Mouse (Mus musculus): Measurements from ENCODE around the gene Ndel1. TPM values are rescaled to one million over a fixed set of nuclear protein-coding genes. Genes with fewer than 3 reads are reported as not detected.

Gene Ndel1
- polyA plus RNA-seq, 1 experiment from 2014 or later: 79.4 TPM

DNA sequence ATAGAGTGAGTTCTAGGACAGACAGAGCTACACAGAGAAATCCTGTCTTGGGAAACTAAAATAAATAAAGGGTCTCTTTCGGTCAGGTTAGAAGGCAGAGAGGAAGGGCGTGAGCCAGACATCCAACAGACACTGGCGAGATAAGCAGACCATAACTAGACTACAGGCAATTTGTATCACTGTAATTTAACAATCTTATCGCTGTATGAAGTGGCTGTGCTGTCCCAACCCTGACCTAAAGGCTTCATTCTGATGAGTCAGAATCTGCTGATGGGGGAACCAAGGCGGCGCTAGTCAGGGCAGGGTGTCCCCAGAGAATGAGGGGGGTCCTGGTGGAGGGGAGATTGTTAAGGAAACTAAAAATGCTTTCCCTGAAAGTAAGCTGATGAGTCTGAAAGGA lies 27.1 kb upstream of the Ndel1 start:
- WGBS: 68% methylated on average over 6 of the region's 6 CpGs

GRCm38 (mm10) chr11:68897838-68898237 lies 26.2 kb upstream of the Ndel1 start:
- H3K9ac ChIP-seq (ENCODE audit: low read length): no peak overlapping the region
- peaks cover 11% of the 10 kb centered on the region for H3K4me1 ChIP-seq (ENCODE audit: control insufficient read depth, insufficient read depth, low read length)
- ATAC-seq (replicated peaks; ENCODE audit: extremely low read depth, insufficient read depth, low FRiP score): no peak
- H3K27me3 ChIP-seq (ENCODE audit: control insufficient read depth, insufficient read depth, low read length): peaks cover 3% of the 10 kb centered on the region; the same call in 1 of the 2 replicates
- no peaks in the 10 kb centered on the region for H3K9me3 ChIP-seq (replicated peaks; ENCODE audit: control insufficient read depth, low read length)
- no peak overlapping the region for H3K4me2 ChIP-seq (ENCODE audit: low read depth, low read length)
- no peak overlapping the region for H3K4me3 ChIP-seq (ENCODE audit: low read length)
- peaks cover under 1% of the 10 kb centered on the region for H3K36me3 ChIP-seq (ENCODE audit: control insufficient read depth, insufficient read depth)
- H3K27ac ChIP-seq (ENCODE audit: low read length): no peak overlapping the region
- WGBS: 60% methylated on average over 6 of the region's 6 CpGs

More for the DNA sequence above, 27.1 kb upstream of the Ndel1 start:
- peaks cover 12% of the 10 kb centered on the region for H3K4me1 ChIP-seq (ENCODE audit: control insufficient read depth, insufficient read depth, low read length)
- peaks cover 10% of the 10 kb centered on the region for H3K36me3 ChIP-seq (ENCODE audit: control insufficient read depth, insufficient read depth)
- H3K4me2 ChIP-seq (ENCODE audit: low read depth, low read length): no peak overlapping the region
- peaks cover 3% of the 10 kb centered on the region; the same call in 1 of the 2 replicates for H3K27me3 ChIP-seq (ENCODE audit: control insufficient read depth, insufficient read depth, low read length)
- H3K9ac ChIP-seq (ENCODE audit: low read length): no peak overlapping the region
- H3K4me3 ChIP-seq (ENCODE audit: low read length): no peak overlapping the region
- no peaks in the 10 kb centered on the region for H3K9me3 ChIP-seq (replicated peaks; ENCODE audit: control insufficient read depth, low read length)
- no peak overlapping the region for H3K27ac ChIP-seq (ENCODE audit: low read length)
- ATAC-seq (replicated peaks; ENCODE audit: extremely low read depth, insufficient read depth, low FRiP score): no peak

GRCm38 (mm10) chr11:68897120-68897519 lies 25.5 kb upstream of the Ndel1 start:
- 50% methylated on average over 4 of the region's 4 CpGs for WGBS
- Histone ChIP-seq H3K4me1 (ENCODE audit: control insufficient read depth, insufficient read depth, low read length) (peaks cover 5% of the 10 kb centered on the region), H3K27me3 (ENCODE audit: control insufficient read depth, insufficient read depth, low read length) (peaks cover 3% of the 10 kb centered on the region; the same call in 1 of the 2 replicates), H3K27ac (ENCODE audit: low read length) (no peak overlapping the region), H3K36me3 (ENCODE audit: control insufficient read depth, insufficient read depth) (no peaks in the 10 kb centered on the region), H3K4me3 (ENCODE audit: low read length) (no peak overlapping the region), H3K9ac (ENCODE audit: low read length) (no peak overlapping the region), H3K4me2 (ENCODE audit: low read depth, low read length) (no peak overlapping the region), H3K9me3 (replicated peaks; ENCODE audit: control insufficient read depth, low read length) (no peaks in the 10 kb centered on the region)
- no peak for ATAC-seq (replicated peaks; ENCODE audit: extremely low read depth, insufficient read depth, low FRiP score)

DNA sequence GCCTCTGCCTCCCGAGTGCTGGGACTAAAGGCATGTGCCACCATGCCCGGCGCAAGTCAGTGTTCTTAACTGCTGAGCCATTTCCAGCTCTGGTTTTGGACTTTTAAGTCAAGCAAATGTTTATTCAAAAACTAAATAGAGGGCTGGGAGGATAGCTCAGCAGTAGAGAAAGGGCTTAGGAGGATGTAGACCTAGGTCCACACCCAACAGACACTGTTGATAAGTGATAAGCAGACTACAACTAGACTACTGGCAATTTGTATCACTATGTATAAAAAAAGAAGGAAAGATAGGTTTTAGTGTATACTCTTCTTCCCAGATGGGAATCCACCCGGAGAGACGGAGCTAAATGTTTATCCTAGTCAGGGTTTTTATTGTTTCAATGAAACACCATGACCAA lies 24.6 kb upstream of the Ndel1 start:
- Histone ChIP-seq H3K36me3 (ENCODE audit: control insufficient read depth, insufficient read depth) (no peaks in the 10 kb centered on the region), H3K27ac (ENCODE audit: low read length) (no peak overlapping the region), H3K27me3 (ENCODE audit: control insufficient read depth, insufficient read depth, low read length) (peaks cover 3% of the 10 kb centered on the region; the same call in 1 of the 2 replicates), H3K4me1 (ENCODE audit: control insufficient read depth, insufficient read depth, low read length) (peaks cover 5% of the 10 kb centered on the region), H3K9ac (ENCODE audit: low read length) (no peak overlapping the region), H3K9me3 (replicated peaks; ENCODE audit: control insufficient read depth, low read length) (no peaks in the 10 kb centered on the region), H3K4me3 (ENCODE audit: low read length) (no peak overlapping the region), H3K4me2 (ENCODE audit: low read depth, low read length) (no peak overlapping the region)
- WGBS: 91% methylated on average over 5 of the region's 5 CpGs
- ATAC-seq (replicated peaks; ENCODE audit: extremely low read depth, insufficient read depth, low FRiP score): no peak

GRCm38 (mm10) chr11:68893911-68894464 lies 22.3 kb upstream of the Ndel1 start:
- Histone ChIP-seq H3K36me3 (ENCODE audit: control insufficient read depth, insufficient read depth) (no peaks in the 10 kb centered on the region), H3K4me3 (ENCODE audit: low read length) (no peak overlapping the region), H3K9ac (ENCODE audit: low read length) (no peak overlapping the region), H3K27ac (ENCODE audit: low read length) (no peak overlapping the region), H3K9me3 (replicated peaks; ENCODE audit: control insufficient read depth, low read length) (no peaks in the 10 kb centered on the region), H3K27me3 (ENCODE audit: control insufficient read depth, insufficient read depth, low read length) (no peaks in the 10 kb centered on the region), H3K4me2 (ENCODE audit: low read depth, low read length) (no peak overlapping the region), H3K4me1 (ENCODE audit: control insufficient read depth, insufficient read depth, low read length) (peaks cover 3% of the 10 kb centered on the region; the same call in 1 of the 2 replicates)
- ATAC-seq (replicated peaks; ENCODE audit: extremely low read depth, insufficient read depth, low FRiP score): no peak
- WGBS: 63% methylated on average over 12 of the region's 12 CpGs

DNA sequence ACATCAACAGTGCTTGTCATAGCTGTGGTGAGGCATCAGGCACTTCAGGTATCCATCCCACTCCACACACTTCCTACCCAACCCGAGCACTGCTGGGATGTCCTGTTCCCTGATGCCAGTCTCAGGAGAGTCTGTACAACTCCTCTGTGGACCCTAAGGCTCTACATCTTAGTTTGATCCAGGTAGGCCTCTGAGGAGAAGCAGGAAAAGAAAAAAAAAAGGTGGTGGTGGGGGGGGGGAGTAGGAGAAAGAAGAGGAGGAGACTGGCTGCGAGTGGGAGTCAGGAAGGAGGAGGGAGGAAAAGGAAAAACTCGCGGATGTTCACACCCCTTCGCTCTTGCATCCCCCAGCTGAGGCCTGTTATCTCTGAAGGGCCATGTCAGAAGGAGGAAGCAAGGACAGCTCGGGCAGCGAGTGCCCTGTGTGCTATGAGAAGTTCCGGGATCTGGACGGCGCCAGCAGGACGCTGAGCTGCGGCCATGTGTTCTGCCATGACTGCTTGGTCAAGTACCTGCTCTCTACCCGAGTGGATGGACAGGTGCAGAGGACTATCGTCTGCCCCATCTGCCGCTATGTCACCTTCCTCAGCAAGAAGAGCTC lies 20.7 kb upstream of the Ndel1 start:
- Histone ChIP-seq H3K27ac (ENCODE audit: low read length) (0 out of 2 replicates have a peak overlapping the region, but pooled peaks have one; percentile 36), H3K9me3 (replicated peaks; ENCODE audit: control insufficient read depth, low read length) (no peaks in the 10 kb centered on the region), H3K4me1 (ENCODE audit: control insufficient read depth, insufficient read depth, low read length) (peaks cover 3% of the 10 kb centered on the region; the same call in 1 of the 2 replicates), H3K27me3 (ENCODE audit: control insufficient read depth, insufficient read depth, low read length) (no peaks in the 10 kb centered on the region), H3K4me3 (ENCODE audit: low read length) (no peak overlapping the region), H3K9ac (ENCODE audit: low read length) (no peak overlapping the region), H3K4me2 (ENCODE audit: low read depth, low read length) (0 out of 2 replicates have a peak overlapping the region, but pooled peaks have one; percentile 10), H3K36me3 (ENCODE audit: control insufficient read depth, insufficient read depth) (no peaks in the 10 kb centered on the region)
- no peak for ATAC-seq (replicated peaks; ENCODE audit: extremely low read depth, insufficient read depth, low FRiP score)
- WGBS: 38% methylated on average over 15 of the region's 15 CpGs

GRCm38 (mm10) chr11:68891823-68892222 lies 20.2 kb upstream of the Ndel1 start:
- H3K4me2 ChIP-seq (ENCODE audit: low read depth, low read length): no peak overlapping the region
- WGBS: 56% methylated on average over 5 of the region's 5 CpGs

DNA sequence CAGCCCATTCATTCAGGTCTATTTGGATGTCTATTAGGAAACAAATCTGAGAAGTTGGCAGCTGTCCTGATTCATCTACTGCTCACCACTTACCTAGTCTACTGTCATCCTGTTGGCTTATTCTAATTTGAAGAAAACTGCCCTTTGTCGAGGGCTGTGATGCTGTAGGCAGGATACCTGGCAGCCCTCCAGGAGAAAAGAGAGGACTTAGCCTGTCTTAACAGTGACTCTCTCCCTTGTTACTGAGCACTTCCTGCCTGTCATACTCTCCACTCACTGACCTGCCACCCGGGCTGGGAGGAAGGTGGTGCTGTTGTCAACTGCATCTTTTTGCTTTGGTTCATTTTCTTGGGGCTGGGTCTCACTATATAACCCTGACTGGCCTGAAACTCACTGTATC lies 19.0 kb upstream of the Ndel1 start:
- no peaks in the 10 kb centered on the region for H3K27me3 ChIP-seq (ENCODE audit: control insufficient read depth, insufficient read depth, low read length)
- H3K36me3 ChIP-seq (ENCODE audit: control insufficient read depth, insufficient read depth): no peaks in the 10 kb centered on the region
- WGBS: 24% methylated on average over 2 of the region's 2 CpGs
- no peak overlapping the region for H3K9ac ChIP-seq (ENCODE audit: low read length)
- no peak overlapping the region for H3K4me3 ChIP-seq (ENCODE audit: low read length)
- H3K4me1 ChIP-seq (ENCODE audit: control insufficient read depth, insufficient read depth, low read length): peaks cover 3% of the 10 kb centered on the region; the same call in 1 of the 2 replicates
- H3K9me3 ChIP-seq (replicated peaks; ENCODE audit: control insufficient read depth, low read length): no peaks in the 10 kb centered on the region
- no peak overlapping the region for H3K27ac ChIP-seq (ENCODE audit: low read length)
- H3K4me2 ChIP-seq (ENCODE audit: low read depth, low read length): no peak overlapping the region
- ATAC-seq (replicated peaks; ENCODE audit: extremely low read depth, insufficient read depth, low FRiP score): no peak

More at GRCm38 (mm10) chr11:68891823-68892222, 20.2 kb upstream of the Ndel1 start:
- peaks cover 3% of the 10 kb centered on the region; the same call in 1 of the 2 replicates for H3K4me1 ChIP-seq (ENCODE audit: control insufficient read depth, insufficient read depth, low read length)
- no peaks in the 10 kb centered on the region for H3K9me3 ChIP-seq (replicated peaks; ENCODE audit: control insufficient read depth, low read length)
- no peak overlapping the region for H3K27ac ChIP-seq (ENCODE audit: low read length)
- ATAC-seq (replicated peaks; ENCODE audit: extremely low read depth, insufficient read depth, low FRiP score): no peak
- H3K4me3 ChIP-seq (ENCODE audit: low read length): no peak overlapping the region
- no peaks in the 10 kb centered on the region for H3K36me3 ChIP-seq (ENCODE audit: control insufficient read depth, insufficient read depth)
- H3K27me3 ChIP-seq (ENCODE audit: control insufficient read depth, insufficient read depth, low read length): no peaks in the 10 kb centered on the region
- H3K9ac ChIP-seq (ENCODE audit: low read length): no peak overlapping the region

DNA sequence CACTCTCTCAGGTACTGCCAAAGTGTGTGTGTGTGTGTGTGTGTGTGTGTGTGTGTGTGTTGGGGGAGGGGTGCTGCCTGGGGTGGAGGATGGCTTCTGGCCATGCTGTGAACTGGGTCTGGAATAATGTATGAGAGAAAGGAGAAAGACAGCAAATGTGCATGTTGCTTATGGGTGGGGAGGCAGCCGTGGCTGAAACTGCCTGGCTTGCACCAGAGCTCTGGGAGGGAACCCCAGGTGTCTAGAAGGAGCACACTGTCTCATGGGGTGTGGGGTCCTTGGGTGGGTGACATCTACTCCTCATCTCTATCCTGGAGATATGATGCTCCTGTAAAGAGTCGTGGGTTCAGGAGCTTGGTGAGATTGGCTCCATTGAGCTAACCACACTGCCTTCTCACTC lies 17.0 kb upstream of the Ndel1 start:
- no peak overlapping the region for H3K4me3 ChIP-seq (ENCODE audit: low read length)
- no peaks in the 10 kb centered on the region for H3K9me3 ChIP-seq (replicated peaks; ENCODE audit: control insufficient read depth, low read length)
- H3K4me1 ChIP-seq (ENCODE audit: control insufficient read depth, insufficient read depth, low read length): no peaks in the 10 kb centered on the region
- H3K36me3 ChIP-seq (ENCODE audit: control insufficient read depth, insufficient read depth): no peaks in the 10 kb centered on the region
- no peak for ATAC-seq (replicated peaks; ENCODE audit: extremely low read depth, insufficient read depth, low FRiP score)
- 65% methylated on average over 2 of the region's 2 CpGs for WGBS
- no peak overlapping the region for H3K9ac ChIP-seq (ENCODE audit: low read length)
- no peak overlapping the region for H3K27ac ChIP-seq (ENCODE audit: low read length)
- no peak overlapping the region for H3K4me2 ChIP-seq (ENCODE audit: low read depth, low read length)
- H3K27me3 ChIP-seq (ENCODE audit: control insufficient read depth, insufficient read depth, low read length): no peaks in the 10 kb centered on the region

Data from heart, embryonic 16.5 days (tissue).